Mouse (Mus musculus) ES-Bruce4 (cell line): ENCODE measurements around the gene Gm13287.

Source experiments
- CTCF ChIP-seq: IDR thresholded peaks from one replicate; pipeline ENCODE4 v1.8.1; 2011; ENCODE audit warnings: low read depth, low read length
- POLR2A ChIP-seq: IDR thresholded peaks from one replicate; pipeline ENCODE4 v1.8.1; 2011; ENCODE audit warnings: low read length; ENCODE audit not compliant: insufficient read depth

GRCm38 (mm10) chr4:88841438-88841911, 38.4 kb downstream of the Gm13287 start, which contains the start of gene Ifna4:
- TF ChIP-seq CTCF (no peak), POLR2A (no peak)
